Mouse (Mus musculus) liver, embryonic 14.5 days (tissue): ENCODE results near the gene Tarbp1. TPM values are rescaled to one million over a fixed set of nuclear protein-coding genes. Genes with fewer than 3 reads are reported as not detected.

Experiments used
- ATAC-seq: fragments of 200-750 bp; cut with Nextera tagmentation; 2 replicates; pipeline ENCODE4 v1.8.0; 2017; ENCODE audit warnings: moderate number of reproducible peaks, mild to moderate bottlenecking, moderate library complexity; ENCODE audit not compliant: insufficient read depth
- DNase-seq, 3 experiments: peaks; one replicate each; pipeline ENCODE4 v3.0.0-alpha.2; 2012 to 2013; ENCODE audit warnings: low read depth in 3 of 3, low spot score in 3 of 3
- H3K27ac ChIP-seq: fragments of 300-500 bp; sonication (generic); 2 replicates; pipeline ENCODE4 v1.5.1; 2014; ENCODE audit warnings: moderate library complexity, mild to moderate bottlenecking, control low read depth, inconsistent platforms
- H3K27me3 ChIP-seq: fragments of 300-500 bp; sonication (generic); 2 replicates; pipeline ENCODE4 v1.6.1; 2014; ENCODE audit warnings: mild to moderate bottlenecking, low read length, moderate library complexity; ENCODE audit not compliant: control insufficient read depth, insufficient read depth
- H3K36me3 ChIP-seq: fragments of 300-500 bp; sonication (generic); replicated peaks from 2 replicates; pipeline ENCODE4 v1.6.1; 2014; ENCODE audit warnings: low read depth; ENCODE audit not compliant: control insufficient read depth, insufficient read depth
- H3K4me1 ChIP-seq, 2 experiments: fragments of 200-500 bp in 1 of 2; fragments of 300-500 bp in 1 of 2; sonication (generic) in 1 of 2; replicated peaks; 2 replicates each; pipeline ENCODE4 v1.6.1; 2012 to 2014; ENCODE audit warnings: antibody characterized with exemption in 1 of 2, inconsistent platforms in 1 of 2, low read length in 1 of 2; ENCODE audit not compliant: control insufficient read depth in 2 of 2, insufficient read depth in 2 of 2
- H3K4me2 ChIP-seq: fragments of 300-500 bp; sonication (generic); 2 replicates; pipeline ENCODE4 v1.6.1; 2014; ENCODE audit warnings: low read depth, mild to moderate bottlenecking, control low read depth, moderate library complexity
- H3K4me3 ChIP-seq, 2 experiments: fragments of 200-500 bp in 1 of 2; fragments of 300-500 bp in 1 of 2; sonication (generic) in 1 of 2; 2 replicates each; pipeline ENCODE4 v1.5.1; 2012 to 2014; ENCODE audit warnings: low read depth in 2 of 2, low read length in 2 of 2, mild to moderate bottlenecking in 2 of 2, control low read depth in 1 of 2, inconsistent platforms in 1 of 2, moderate library complexity in 1 of 2; ENCODE audit not compliant: insufficient read depth in 1 of 2
- H3K9ac ChIP-seq: fragments of 300-500 bp; sonication (generic); replicated peaks from 2 replicates; pipeline ENCODE4 v1.6.1; 2014; ENCODE audit warnings: mild to moderate bottlenecking, control low read depth, moderate library complexity
- H3K9me3 ChIP-seq: fragments of 300-500 bp; sonication (generic); 2 replicates; pipeline ENCODE4 v1.6.1; 2016; ENCODE audit warnings: low read length, mixed read lengths; ENCODE audit not compliant: control insufficient read depth
- CTCF ChIP-seq: IDR thresholded peaks from 2 replicates; pipeline ENCODE4 v1.5.1; 2016; ENCODE audit warnings: antibody characterized with exemption, low read depth, control low read depth
- EP300 ChIP-seq: IDR thresholded peaks from 2 replicates; pipeline ENCODE4 v1.6.1; 2016; ENCODE audit warnings: antibody characterized with exemption, low read depth
- WGBS: fragments of 180-500 bp; shearing (Covaris S2); extraction: QIAGEN DNeasy Blood & Tissue Kit; methylation state at CpG from one replicate; pipeline ENCODE4 v1.1.7; 2014; ENCODE audit not compliant: insufficient replicate concordance; 5-methylcytosine and 5-hydroxymethylcytosine counted together
- polyA plus RNA-seq, 2 experiments: library from polyadenylated mRNA; depleted of rRNA in 1 of 2; stranded (reverse) in 1 of 2; unstranded in 1 of 2; fragments of >200 nt; fragmentation: Nextera tagmentation in 1 of 2; extraction: Ambion mirVana in 1 of 2; gene quantifications; 2 replicates each; pipeline versions ENCODE4 v1.2.1 to v1.2.3; 2012 to 2014

The Tarbp1 gene
- polyA plus RNA-seq, 2 experiments = 1.5 to 2.8 TPM

GRCm38 (mm10) chr8:126508871-126509586, 34.2 kb upstream of the Tarbp1 start:
- H3K27me3 ChIP-seq = no peaks in the 10 kb centered on the region

GRCm38 (mm10) chr8:126508221-126508620, 33.4 kb upstream of the Tarbp1 start:
- WGBS = 69% methylated on average over 2 of the region's 2 CpGs
- Histone ChIP-seq H3K36me3 (no peaks in the 10 kb centered on the region), H3K27ac (no peak overlapping the region), H3K4me1 (peaks cover 0 to 3% of the 10 kb centered on the region in 2 experiments; a peak in 1 of 4 replicates), H3K9me3 (no peaks in the 10 kb centered on the region), H3K27me3 (no peaks in the 10 kb centered on the region), H3K9ac (no peak overlapping the region), H3K4me3 (no peak overlapping the region), H3K4me2 (no peak overlapping the region)
- DNase-seq (no peak), ATAC-seq (no peak)
- TF ChIP-seq EP300 (no peak), CTCF (no peak)

More at GRCm38 (mm10) chr8:126508871-126509586, 34.2 kb upstream of the Tarbp1 start:
- Histone ChIP-seq H3K4me1 (peaks cover 0 to 3% of the 10 kb centered on the region in 2 experiments; a peak in 1 of 4 replicates), H3K9me3 (no peaks in the 10 kb centered on the region), H3K4me2 (no peak overlapping the region), H3K4me3 (no peak overlapping the region), H3K27ac (no peak overlapping the region), H3K9ac (no peak overlapping the region), H3K36me3 (no peaks in the 10 kb centered on the region)
- 69% methylated on average over 8 of the region's 8 CpGs for WGBS
- TF ChIP-seq CTCF (no peak), EP300 (no peak)
- DNase-seq (no peak), ATAC-seq (no peak)

GRCm38 (mm10) chr8:126504492-126505182, 29.8 kb upstream of the Tarbp1 start:
- no peak for TF ChIP-seq EP300
- no peak for TF ChIP-seq CTCF
- no peak for DNase-seq
- WGBS = 77% methylated on average over 16 of the region's 16 CpGs

GRCm38 (mm10) chr8:126502722-126503121, 27.9 kb upstream of the Tarbp1 start:
- H3K27me3 ChIP-seq = no peaks in the 10 kb centered on the region
- H3K4me2 ChIP-seq = no peak overlapping the region
- no peak for DNase-seq
- H3K36me3 ChIP-seq = no peaks in the 10 kb centered on the region
- H3K9me3 ChIP-seq = no peaks in the 10 kb centered on the region
- TF ChIP-seq CTCF (no peak), EP300 (no peak)
- peaks cover 0 to 4% of the 10 kb centered on the region in 2 experiments; a peak in 2 of 4 replicates for H3K4me1 ChIP-seq
- H3K27ac ChIP-seq = no peak overlapping the region
- H3K9ac ChIP-seq = no peak overlapping the region
- 35% methylated on average over 2 of the region's 2 CpGs for WGBS
- H3K4me3 ChIP-seq = no peak overlapping the region
- ATAC-seq = no peak

More at GRCm38 (mm10) chr8:126504492-126505182, 29.8 kb upstream of the Tarbp1 start:
- H3K4me2 ChIP-seq = no peak overlapping the region
- H3K4me1 ChIP-seq = peaks cover 0 to 3% of the 10 kb centered on the region in 2 experiments; a peak in 1 of 4 replicates
- ATAC-seq = no peak
- H3K27me3 ChIP-seq = no peaks in the 10 kb centered on the region
- no peaks in the 10 kb centered on the region for H3K36me3 ChIP-seq
- H3K9me3 ChIP-seq = no peaks in the 10 kb centered on the region
- no peak overlapping the region for H3K9ac ChIP-seq
- no peak overlapping the region for H3K4me3 ChIP-seq
- no peak overlapping the region for H3K27ac ChIP-seq

DNA sequence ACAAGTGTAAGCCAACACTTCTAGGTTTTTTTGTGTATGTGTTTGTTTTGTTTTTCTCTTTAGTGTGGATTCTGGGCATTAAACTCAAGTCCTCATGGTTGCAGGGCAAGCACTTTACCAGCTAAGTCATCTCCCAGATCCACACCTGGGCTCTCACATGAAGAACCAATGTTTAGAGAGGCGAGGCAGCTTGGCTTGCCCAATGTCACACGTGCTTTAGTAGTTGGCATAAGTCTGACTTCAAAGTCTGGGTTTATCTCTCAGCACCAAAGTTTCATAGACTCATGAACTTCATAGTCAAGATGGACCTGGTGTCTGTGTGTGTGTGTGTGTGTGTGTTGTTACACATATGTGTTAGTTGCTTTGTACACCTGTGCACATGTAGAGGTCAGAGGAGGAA, 24.5 kb upstream of the Tarbp1 start:
- H3K36me3 ChIP-seq = no peaks in the 10 kb centered on the region
- TF ChIP-seq CTCF = no peak
- no peak for TF ChIP-seq EP300
- peaks cover 0 to 6% of the 10 kb centered on the region in 2 experiments; a peak in 2 of 4 replicates for H3K4me1 ChIP-seq
- H3K9ac ChIP-seq = no peak overlapping the region
- no peak for ATAC-seq
- WGBS = 69% methylated on average over 2 of the region's 2 CpGs
- no peaks in the 10 kb centered on the region for H3K9me3 ChIP-seq
- no peaks in the 10 kb centered on the region for H3K27me3 ChIP-seq
- no peak for DNase-seq
- H3K4me2 ChIP-seq = no peak overlapping the region
- H3K4me3 ChIP-seq = no peak overlapping the region
- H3K27ac ChIP-seq = no peak overlapping the region
